Mouse (Mus musculus) embryonic facial prominence, embryonic 11.5 days (tissue): ENCODE data around the gene Mlxipl. TPM values are rescaled to one million over a fixed set of nuclear protein-coding genes. Genes with fewer than 3 reads are reported as not detected.

Experiments used
- ATAC-seq: fragments of 200-750 bp; cut with Nextera tagmentation; replicated peaks from 2 replicates; pipeline ENCODE4 v1.8.0; 2017; ENCODE audit warnings: low read depth; ENCODE audit not compliant: insufficient number of reproducible peaks, low FRiP score, low TSS enrichment
- DNase-seq: peaks from one replicate; pipeline ENCODE4 v3.0.0-alpha.2; 2015; ENCODE audit warnings: low spot score
- H3K27ac ChIP-seq: fragments of 300-500 bp; sonication (generic); replicated peaks from 2 replicates; pipeline ENCODE4 v1.5.1; 2014; ENCODE audit warnings: mild to moderate bottlenecking, low read depth, low read length, control low read depth
- H3K27me3 ChIP-seq: fragments of 300-500 bp; sonication (generic); 2 replicates; pipeline ENCODE4 v1.6.1; 2014; ENCODE audit warnings: mild to moderate bottlenecking, low read length, moderate library complexity, mixed read lengths; ENCODE audit not compliant: control insufficient read depth, insufficient read depth
- H3K36me3 ChIP-seq: fragments of 300-500 bp; sonication (generic); replicated peaks from 2 replicates; pipeline ENCODE4 v1.6.1; 2014; ENCODE audit warnings: low read depth, mild to moderate bottlenecking, low read length, moderate library complexity, mixed read lengths; ENCODE audit not compliant: control insufficient read depth, insufficient read depth
- H3K4me1 ChIP-seq: fragments of 300-500 bp; sonication (generic); 2 replicates; pipeline ENCODE4 v1.6.1; 2014; ENCODE audit warnings: low read length, mixed read lengths; ENCODE audit not compliant: control insufficient read depth, insufficient read depth
- H3K4me2 ChIP-seq: fragments of 300-500 bp; sonication (generic); 2 replicates; pipeline ENCODE4 v1.6.1; 2014; ENCODE audit warnings: low read depth, mild to moderate bottlenecking, control low read depth, low read length, moderate library complexity
- H3K4me3 ChIP-seq: fragments of 300-500 bp; sonication (generic); 2 replicates; pipeline ENCODE4 v1.5.1; 2014; ENCODE audit warnings: low read depth, low read length, control low read depth
- H3K9ac ChIP-seq: fragments of 300-500 bp; sonication (generic); replicated peaks from 2 replicates; pipeline ENCODE4 v1.6.1; 2014; ENCODE audit warnings: mild to moderate bottlenecking, control low read depth, low read length
- H3K9me3 ChIP-seq: fragments of 300-500 bp; sonication (generic); replicated peaks from 2 replicates; pipeline ENCODE4 v1.6.1; 2016; ENCODE audit warnings: mild to moderate bottlenecking, low read length, inconsistent platforms, mixed read lengths; ENCODE audit not compliant: control insufficient read depth
- WGBS: fragments of 180-500 bp; shearing (Covaris S2); extraction: QIAGEN DNeasy Blood & Tissue Kit; methylation state at CpG from one replicate; pipeline ENCODE4 v1.1.7; 2014; 5-methylcytosine and 5-hydroxymethylcytosine counted together
- polyA plus RNA-seq: library from polyadenylated mRNA; unstranded; fragments of >200 nt; fragmentation: Nextera tagmentation; extraction: Ambion mirVana; gene quantifications from 2 replicates; pipeline ENCODE4 v1.2.1, GENCODE M21; 2014

Gene Mlxipl
- polyA plus RNA-seq, 1 experiment from 2014 or later = 1.9 TPM

DNA sequence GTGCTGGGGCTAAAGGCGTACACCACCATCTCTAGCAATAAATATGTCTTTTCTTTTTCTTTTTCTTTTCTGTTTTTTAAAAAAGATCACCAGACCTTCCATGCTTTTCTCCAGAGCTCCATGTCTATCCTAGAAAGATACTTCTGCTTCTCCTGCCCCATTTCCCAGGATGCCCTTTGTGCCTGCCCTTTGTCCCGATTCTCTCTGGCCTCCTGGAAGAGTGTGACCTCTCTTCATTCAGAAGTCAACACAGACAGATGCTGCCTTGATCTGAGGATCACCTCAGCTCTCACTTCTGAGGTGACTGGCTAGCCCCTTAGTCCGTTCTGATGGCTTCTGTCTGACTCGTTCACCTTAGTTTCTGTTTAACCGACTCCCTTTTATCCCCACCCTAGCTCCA is 9.2 kb upstream of the Mlxipl start:
- H3K9me3 ChIP-seq = no peaks in the 10 kb centered on the region
- H3K9ac ChIP-seq = no peak overlapping the region
- H3K36me3 ChIP-seq = no peaks in the 10 kb centered on the region
- H3K27ac ChIP-seq = no peak overlapping the region
- 91% methylated on average over 5 of the region's 5 CpGs for WGBS
- H3K4me2 ChIP-seq = no peak overlapping the region
- ATAC-seq = no peak
- DNase-seq = no peak
- no peaks in the 10 kb centered on the region for H3K4me1 ChIP-seq
- H3K27me3 ChIP-seq = no peaks in the 10 kb centered on the region
- no peak overlapping the region for H3K4me3 ChIP-seq

DNA sequence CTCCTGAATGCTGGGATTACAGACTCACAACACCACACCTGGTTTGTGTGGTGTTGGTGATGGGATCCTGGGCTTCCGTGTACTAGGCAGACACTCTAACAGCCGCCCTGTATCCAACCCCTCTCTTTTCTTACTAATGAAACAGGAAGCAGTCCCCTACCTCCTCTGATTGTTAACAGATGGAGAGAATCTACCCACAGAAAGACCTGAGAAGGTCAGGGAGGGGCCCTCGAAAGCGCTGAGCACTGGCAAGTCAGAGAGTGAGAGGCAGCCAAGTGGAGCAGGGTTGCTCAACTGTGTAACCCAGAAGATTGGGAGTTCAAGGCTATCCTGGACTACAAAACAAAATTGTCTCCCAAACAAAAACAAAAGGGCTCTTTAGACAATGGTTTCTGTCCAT is 2.8 kb upstream of the Mlxipl start:
- Histone ChIP-seq H3K4me3 (no peak overlapping the region), H3K27ac (no peak overlapping the region), H3K36me3 (no peaks in the 10 kb centered on the region), H3K27me3 (peaks cover 16% of the 10 kb centered on the region), H3K9ac (no peak overlapping the region), H3K4me2 (no peak overlapping the region), H3K4me1 (no peaks in the 10 kb centered on the region), H3K9me3 (no peaks in the 10 kb centered on the region)
- WGBS = 23% methylated on average over 4 of the region's 4 CpGs
- no peak; the same call in 1 of the 2 replicates for ATAC-seq
- DNase-seq = peak; percentile 72

DNA sequence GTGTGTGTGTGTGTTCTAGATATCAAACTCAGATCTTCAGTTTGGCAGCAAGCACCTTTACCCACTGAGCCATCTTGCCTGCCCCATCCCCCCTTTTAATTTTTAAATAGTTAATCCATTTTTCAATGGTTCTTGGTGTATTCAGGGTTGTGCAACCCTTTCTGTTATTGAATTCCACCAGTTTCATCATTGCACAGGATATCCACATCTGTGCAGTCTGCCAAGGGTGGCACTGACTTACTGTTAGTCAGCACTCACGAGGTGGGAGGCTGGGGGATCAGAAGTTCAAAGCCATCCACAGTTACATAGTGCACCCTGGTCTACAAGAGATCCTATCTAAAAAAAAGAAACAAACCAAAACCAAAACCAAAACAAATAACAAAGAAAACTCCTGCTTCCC is 11.3 kb downstream of the Mlxipl start:
- ATAC-seq = no peak
- Histone ChIP-seq H3K4me3 (no peak overlapping the region), H3K9ac (no peak overlapping the region), H3K27ac (no peak overlapping the region), H3K36me3 (no peaks in the 10 kb centered on the region), H3K4me2 (no peak overlapping the region), H3K4me1 (no peaks in the 10 kb centered on the region), H3K27me3 (no peaks in the 10 kb centered on the region; the same call in 1 of the 2 replicates), H3K9me3 (no peaks in the 10 kb centered on the region)
- 64% methylated on average over 1 of the region's 1 CpGs for WGBS
- no peak for DNase-seq

- peaks cover 20% of the 10 kb centered on the region for H3K27me3 ChIP-seq
- H3K36me3 ChIP-seq = no peaks in the 10 kb centered on the region
- no peak overlapping the region for H3K4me3 ChIP-seq
- H3K27ac ChIP-seq = no peak overlapping the region
- H3K4me1 ChIP-seq = peaks cover 4% of the 10 kb centered on the region; the same call in 1 of the 2 replicates
- no peak for ATAC-seq
- H3K9me3 ChIP-seq = no peaks in the 10 kb centered on the region
- no peak overlapping the region for H3K4me2 ChIP-seq
- DNase-seq = peak; percentile 40
- H3K9ac ChIP-seq = no peak overlapping the region
- WGBS = 65% methylated on average over 11 of the region's 11 CpGs
Observed at GRCm38 (mm10) chr5:135103999-135104660, 14.4 kb downstream of the Mlxipl start.

DNA sequence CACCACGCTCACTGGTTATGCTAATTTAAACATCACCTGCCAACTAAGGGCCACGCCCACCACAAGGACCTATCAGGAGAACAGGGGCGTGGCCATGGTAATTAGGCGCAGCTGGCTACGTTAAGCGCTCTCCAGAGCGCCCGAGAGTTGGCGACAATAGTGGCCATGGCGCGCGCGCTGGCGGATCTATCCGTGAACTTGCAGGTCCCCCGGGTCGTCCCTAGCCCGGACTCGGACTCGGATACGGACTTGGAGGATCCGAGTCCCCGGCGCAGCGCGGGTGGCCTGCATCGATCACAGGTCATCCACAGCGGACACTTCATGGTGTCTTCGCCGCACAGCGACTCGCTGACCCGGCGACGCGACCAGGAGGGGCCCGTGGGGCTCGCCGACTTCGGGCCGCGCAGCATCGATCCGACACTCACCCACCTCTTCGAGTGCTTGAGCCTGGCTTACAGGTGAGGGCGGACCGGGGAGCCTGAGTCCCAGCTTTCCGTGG is 17.1 kb downstream of the Mlxipl start:
- Histone ChIP-seq H3K9ac (peak overlapping the region; percentile 55), H3K27me3 (peaks cover 22% of the 10 kb centered on the region), H3K9me3 (no peaks in the 10 kb centered on the region), H3K4me1 (peaks cover 4% of the 10 kb centered on the region; the same call in 1 of the 2 replicates), H3K4me3 (peak overlapping the region; percentile 51), H3K36me3 (no peaks in the 10 kb centered on the region), H3K4me2 (peak overlapping the region; percentile 94), H3K27ac (no peak overlapping the region)
- ATAC-seq (peak; percentile 66), DNase-seq (peak; percentile 95)
- under 1% methylated on average over 48 of the region's 48 CpGs for WGBS

GRCm38 (mm10) chr5:135107521-135108501 is 18.1 kb downstream of the Mlxipl start:
- Histone ChIP-seq H3K4me1 (peaks cover 4% of the 10 kb centered on the region; the same call in 1 of the 2 replicates), H3K27me3 (peaks cover 22% of the 10 kb centered on the region)

DNA sequence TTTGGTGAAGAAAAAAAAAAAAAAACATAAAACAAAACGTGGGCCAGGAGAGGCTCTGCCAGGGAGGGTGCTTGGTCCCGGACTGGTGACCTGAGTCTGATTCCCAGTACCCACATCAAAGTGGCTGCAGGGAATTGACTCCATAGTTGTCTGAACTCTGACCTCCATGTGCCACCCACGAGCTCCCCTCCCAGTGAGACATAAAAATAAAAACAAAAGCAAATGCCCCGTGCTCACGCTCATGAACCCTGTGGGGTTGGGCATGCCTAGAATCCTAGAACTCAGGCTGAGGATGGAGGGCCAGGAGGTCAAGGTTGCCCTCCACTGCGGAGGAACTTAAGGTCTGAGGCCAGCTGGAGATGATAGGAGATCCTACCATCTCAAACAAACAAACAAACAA is 19.3 kb downstream of the Mlxipl start:
- Histone ChIP-seq H3K4me3 (no peak overlapping the region), H3K27ac (no peak overlapping the region), H3K9me3 (no peaks in the 10 kb centered on the region), H3K9ac (no peak overlapping the region), H3K27me3 (peaks cover 22% of the 10 kb centered on the region), H3K4me2 (no peak overlapping the region), H3K36me3 (no peaks in the 10 kb centered on the region), H3K4me1 (peaks cover 4% of the 10 kb centered on the region; the same call in 1 of the 2 replicates)
- 54% methylated on average over 6 of the region's 6 CpGs for WGBS
- no peak for DNase-seq
- ATAC-seq = no peak

More at GRCm38 (mm10) chr5:135107521-135108501, 18.1 kb downstream of the Mlxipl start:
- Histone ChIP-seq H3K9ac (peak overlapping the region; percentile 22), H3K9me3 (no peaks in the 10 kb centered on the region), H3K27ac (no peak overlapping the region), H3K36me3 (no peaks in the 10 kb centered on the region), H3K4me2 (peak overlapping the region; percentile 94; the same call in 1 of the 2 replicates), H3K4me3 (peak overlapping the region; percentile 21)
- peak; percentile 75 for DNase-seq
- ATAC-seq = 0 out of 2 replicates have a peak, but pooled peaks have one; percentile 25
- WGBS = 9% methylated on average over 40 of the region's 40 CpGs
